8 mouse cellular contexts compared by ENCODE assay signal in the genomic region with DNA sequence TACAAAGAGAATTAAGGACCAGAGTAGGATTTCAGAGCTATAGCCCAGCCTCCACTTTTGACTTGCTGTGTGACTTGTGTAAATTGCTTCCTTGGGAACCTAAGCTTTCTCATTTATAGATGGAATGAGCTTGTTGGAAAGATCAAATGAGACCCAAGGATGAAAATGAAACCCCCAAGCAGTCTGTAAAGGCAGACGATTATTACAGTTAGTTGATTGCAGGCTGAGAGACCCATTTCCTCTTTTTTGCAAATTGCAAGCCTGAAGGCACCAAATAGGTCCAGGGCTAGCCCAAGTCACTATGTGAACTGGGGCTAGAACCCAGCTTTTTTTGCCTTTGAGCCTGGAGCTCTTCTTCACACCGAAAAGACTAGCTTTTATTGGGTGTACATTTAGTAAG. TPM values are rescaled to one million over a fixed set of nuclear protein-coding genes. Genes with fewer than 3 reads are reported as not detected.
DNase-seq lines count a peak whose midpoint lies in the region; ATAC-seq and TF ChIP-seq lines count a peak whose summit lies in the region.

No protein-coding gene starts in this region.

- H3K27me3 ChIP-seq in spleen, adult 2 months (ENCODE audit: control insufficient read depth, insufficient read depth, low read length) = no peaks in the 10 kb centered on the region
- H3K27me3 ChIP-seq in forebrain, embryonic 15.5 days = no peaks in the 10 kb centered on the region
- no peaks in the 10 kb centered on the region for H3K27me3 ChIP-seq in liver, embryonic 13.5 days
- H3K27me3 ChIP-seq in stomach, embryonic 15.5 days (replicated peaks) = no peaks in the 10 kb centered on the region
- no peaks in the 10 kb centered on the region for H3K27me3 ChIP-seq in thymus, adult 2 months (ENCODE audit: control insufficient read depth, insufficient read depth, low read length)

- peak overlapping the region; percentile 29 for H3K9ac ChIP-seq in forebrain, embryonic 15.5 days (replicated peaks)
- H3K9ac ChIP-seq in liver, embryonic 13.5 days = peak overlapping the region; percentile 52
- no peak overlapping the region for H3K9ac ChIP-seq in stomach, embryonic 15.5 days

- H3K36me3 ChIP-seq in spleen, adult 2 months (ENCODE audit: control insufficient read depth, insufficient read depth, low read length) = no peaks in the 10 kb centered on the region
- no peaks in the 10 kb centered on the region for H3K36me3 ChIP-seq in forebrain, embryonic 15.5 days
- no peaks in the 10 kb centered on the region for H3K36me3 ChIP-seq in liver, embryonic 13.5 days
- H3K36me3 ChIP-seq in stomach, embryonic 15.5 days = no peaks in the 10 kb centered on the region
- no peaks in the 10 kb centered on the region for H3K36me3 ChIP-seq in thymus, adult 2 months (ENCODE audit: control insufficient read depth, insufficient read depth, low read length)

- DNase-seq in spleen, adult 2 months (ENCODE audit: low read depth in 1 of 2, low spot score in 2 of 2) = no peak
- no peak for DNase-seq in spleen, postnatal 4 days (ENCODE audit: low spot score in 2 of 2)
- no peak for DNase-seq in liver, embryonic 13.5 days
- no peak for DNase-seq in adrenal gland, postnatal 36 days
- no peak for DNase-seq in thymus, adult 2 months
- no peak for DNase-seq in embryo, embryonic 9.5 days (ENCODE audit: extremely low spot score)

- peak overlapping the region; percentile 34; the same call in 1 of the 2 replicates for H3K27ac ChIP-seq in spleen, adult 2 months (ENCODE audit: insufficient read depth, low read length)
- peak overlapping the region; percentile 92; the same call in 1 of the 2 replicates for H3K27ac ChIP-seq in forebrain, embryonic 15.5 days (replicated peaks)
- peak overlapping the region; percentile 71 for H3K27ac ChIP-seq in liver, embryonic 13.5 days
- no peak overlapping the region for H3K27ac ChIP-seq in stomach, embryonic 15.5 days
- no peak overlapping the region for H3K27ac ChIP-seq in thymus, adult 2 months (ENCODE audit: control insufficient read depth, insufficient read depth, low read length)

- no peak for ATAC-seq in forebrain, embryonic 15.5 days (replicated peaks)
- ATAC-seq in liver, embryonic 13.5 days (ENCODE audit: low read depth) = no peak
- no peak for ATAC-seq in stomach, embryonic 15.5 days (ENCODE audit: insufficient read depth, low FRiP score, low read depth)

- no peaks in the 10 kb centered on the region for H3K9me3 ChIP-seq in forebrain, embryonic 15.5 days
- no peaks in the 10 kb centered on the region for H3K9me3 ChIP-seq in liver, embryonic 13.5 days (replicated peaks)
- H3K9me3 ChIP-seq in stomach, embryonic 15.5 days = no peaks in the 10 kb centered on the region

- H3K4me1 ChIP-seq in spleen, adult 2 months (ENCODE audit: control insufficient read depth, insufficient read depth, insufficient read length) = peaks cover 3% of the 10 kb centered on the region; the same call in 1 of the 2 replicates
- H3K4me1 ChIP-seq in forebrain, embryonic 15.5 days = peaks cover 6% of the 10 kb centered on the region; the same call in 1 of the 2 replicates
- peaks cover 57% of the 10 kb centered on the region for H3K4me1 ChIP-seq in liver, embryonic 13.5 days (replicated peaks)
- H3K4me1 ChIP-seq in stomach, embryonic 15.5 days = no peaks in the 10 kb centered on the region
- no peaks in the 10 kb centered on the region for H3K4me1 ChIP-seq in thymus, adult 2 months (replicated peaks; ENCODE audit: control insufficient read depth, insufficient read depth, low read length)

- peak overlapping the region; percentile 63 for H3K4me2 ChIP-seq in forebrain, embryonic 15.5 days (replicated peaks)
- H3K4me2 ChIP-seq in liver, embryonic 13.5 days = peak overlapping the region; percentile 74
- peak overlapping the region; percentile 65 for H3K4me2 ChIP-seq in stomach, embryonic 15.5 days

- WGBS in spleen, adult 2 months = 24% methylated on average over 2 of the region's 2 CpGs
- WGBS in forebrain, embryonic 15.5 days = 31% methylated on average over 2 of the region's 2 CpGs
- WGBS in liver, embryonic 13.5 days (ENCODE audit: insufficient replicate concordance) = 11% methylated on average over 2 of the region's 2 CpGs
- 41% methylated on average over 2 of the region's 2 CpGs for WGBS in stomach, embryonic 15.5 days
- WGBS in thymus, adult 2 months = 23% methylated on average over 2 of the region's 2 CpGs

- no peak for TF ChIP-seq CTCF in spleen, adult 2 months (IDR thresholded peaks at IDR 0.05; ENCODE audit: extremely low read depth, insufficient read depth, insufficient read length, insufficient replicate concordance)
- TF ChIP-seq CTCF in thymus, adult 2 months (IDR thresholded peaks at IDR 0.05; ENCODE audit: borderline replicate concordance, control insufficient read depth, extremely low read depth, insufficient read depth, low read length, poor library complexity) = no peak

- no peak for TF ChIP-seq POLR2A in spleen, adult 2 months (IDR thresholded peaks at IDR 0.05; ENCODE audit: low read depth, low read length)
- TF ChIP-seq POLR2A in thymus, adult 2 months (IDR thresholded peaks at IDR 0.05; ENCODE audit: control insufficient read depth, extremely low read depth, insufficient read depth, low read length, poor library complexity) = no peak

- peak overlapping the region; percentile 5; the same call in 1 of the 2 replicates for H3K4me3 ChIP-seq in spleen, adult 2 months (ENCODE audit: extremely low read depth, insufficient read depth, insufficient read length)
- peak overlapping the region; percentile 85 for H3K4me3 ChIP-seq in forebrain, embryonic 15.5 days
- peak overlapping the region; percentile 67 for H3K4me3 ChIP-seq in liver, embryonic 13.5 days (replicated peaks)
- peak overlapping the region; percentile 73 for H3K4me3 ChIP-seq in stomach, embryonic 15.5 days (replicated peaks)
- H3K4me3 ChIP-seq in thymus, adult 2 months (ENCODE audit: control insufficient read depth, insufficient read depth, low read length) = no peak overlapping the region

RNA-seq across cellular contexts. Expression of a gene that starts 5.8 kb away (rescaled TPM):
- 29.3 and 42.0 TPM in 2 replicates for polyA plus RNA-seq in spleen, adult 2 months (2012; rRNA removed)
- polyA plus RNA-seq in forebrain, embryonic 15.5 days (2015; fragmentation: Nextera tagmentation; extraction: Ambion mirVana) = 5.8 and 8.0 TPM in 2 replicates
- polyA plus RNA-seq in liver, embryonic 13.5 days (2015; fragmentation: Nextera tagmentation; extraction: Ambion mirVana) = 78.5 and 81.3 TPM in 2 replicates
- 112 and 127 TPM in 2 replicates for polyA plus RNA-seq in stomach, embryonic 15.5 days (2015; fragmentation: Nextera tagmentation; extraction: Ambion mirVana)
- 10 to 100 TPM; 22.5 to 60.5 TPM for total RNA-seq in adrenal gland, postnatal 36 days (2021)
- polyA plus RNA-seq in thymus, adult 2 months (2012; rRNA removed) = 25.4 and 31.4 TPM in 2 replicates

RNA-seq across cellular contexts. Expression of a gene that starts 9.0 kb away (rescaled TPM):
- polyA plus RNA-seq in spleen, adult 2 months (2012; rRNA removed) = 62.9 and 86.0 TPM in 2 replicates
- 23.4 and 23.7 TPM in 2 replicates for polyA plus RNA-seq in forebrain, embryonic 15.5 days (2015; fragmentation: Nextera tagmentation; extraction: Ambion mirVana)
- 4.2 and 4.9 TPM in 2 replicates for polyA plus RNA-seq in liver, embryonic 13.5 days (2015; fragmentation: Nextera tagmentation; extraction: Ambion mirVana)
- 15.4 and 16.2 TPM in 2 replicates for polyA plus RNA-seq in stomach, embryonic 15.5 days (2015; fragmentation: Nextera tagmentation; extraction: Ambion mirVana)
- 10 to 100 TPM; 14.6 to 34.6 TPM for total RNA-seq in adrenal gland, postnatal 36 days (2021)
- polyA plus RNA-seq in thymus, adult 2 months (2012; rRNA removed) = 76.9 and 89.9 TPM in 2 replicates

RNA-seq across cellular contexts. Expression of a gene that starts 36.8 kb away (rescaled TPM):
- 227 and 248 TPM in 2 replicates for polyA plus RNA-seq in spleen, adult 2 months (2012; rRNA removed)
- polyA plus RNA-seq in forebrain, embryonic 15.5 days (2015; fragmentation: Nextera tagmentation; extraction: Ambion mirVana) = 6.0 and 7.0 TPM in 2 replicates
- polyA plus RNA-seq in liver, embryonic 13.5 days (2015; fragmentation: Nextera tagmentation; extraction: Ambion mirVana) = 13.1 and 14.8 TPM in 2 replicates
- polyA plus RNA-seq in stomach, embryonic 15.5 days (2015; fragmentation: Nextera tagmentation; extraction: Ambion mirVana) = 88.7 and 92.5 TPM in 2 replicates
- total RNA-seq in adrenal gland, postnatal 36 days (2021) = 10 to 100 TPM; 30.0 to 35.4 TPM
- 190 and 225 TPM in 2 replicates for polyA plus RNA-seq in thymus, adult 2 months (2012; rRNA removed)

Comparison
In these comparisons a context has a peak if more than half of its experiments do, and no peak if none do; other contexts are left out.
1. H3K27ac ChIP-seq: peak in spleen, adult 2 months (single experiment), forebrain, embryonic 15.5 days (single experiment) and liver, embryonic 13.5 days (single experiment); none in stomach, embryonic 15.5 days (single experiment) and thymus, adult 2 months (single experiment).
2. Peak in every context shown above with its lines, with median percentiles within 50 percentile points of each other: H3K4me2 ChIP-seq.